Mouse (Mus musculus) splenic B cell, adult 2 months (primary cell): ENCODE measurements around the gene Tjp2.

Source experiments
- DNase-seq: peaks from one replicate; pipeline ENCODE4 v3.0.0-alpha.2; 2011; ENCODE audit warnings: low read depth, low spot score
- H3K27me3 ChIP-seq: 2 replicates; pipeline ENCODE4 v1.6.1; 2012; ENCODE audit warnings: mild to moderate bottlenecking, low read length, moderate library complexity, mixed read lengths; ENCODE audit not compliant: control insufficient read depth, poor library complexity, insufficient read depth, severe bottlenecking
- H3K36me3 ChIP-seq: 2 replicates; pipeline ENCODE4 v1.6.1; 2012; ENCODE audit warnings: mild to moderate bottlenecking, low read length, moderate library complexity, mixed read lengths; ENCODE audit not compliant: control insufficient read depth, poor library complexity, insufficient read depth, severe bottlenecking

Tjp2 gene

DNA sequence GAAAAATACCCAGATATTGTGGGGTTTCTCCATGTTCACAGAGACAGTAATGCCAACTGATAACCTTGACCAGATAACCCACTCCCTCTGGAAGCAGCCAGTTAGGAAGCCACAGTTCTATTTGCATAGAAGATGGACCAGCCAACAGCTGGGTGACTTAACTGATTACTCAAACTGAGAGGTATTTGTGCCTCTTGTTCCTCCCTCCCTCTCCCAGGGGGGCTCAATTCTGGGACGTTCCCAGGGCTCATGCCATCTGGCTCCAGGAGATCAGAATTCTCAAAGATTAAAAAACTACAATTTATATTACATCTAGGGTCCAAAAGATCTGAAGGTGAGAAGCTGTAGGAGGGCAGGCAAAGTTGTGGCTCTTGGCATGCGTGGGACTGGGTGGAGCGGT lies 84.5 kb downstream of the Tjp2 start:
- H3K36me3 ChIP-seq: no peaks in the 10 kb centered on the region
- no peaks in the 10 kb centered on the region for H3K27me3 ChIP-seq
- no peak for DNase-seq

DNA sequence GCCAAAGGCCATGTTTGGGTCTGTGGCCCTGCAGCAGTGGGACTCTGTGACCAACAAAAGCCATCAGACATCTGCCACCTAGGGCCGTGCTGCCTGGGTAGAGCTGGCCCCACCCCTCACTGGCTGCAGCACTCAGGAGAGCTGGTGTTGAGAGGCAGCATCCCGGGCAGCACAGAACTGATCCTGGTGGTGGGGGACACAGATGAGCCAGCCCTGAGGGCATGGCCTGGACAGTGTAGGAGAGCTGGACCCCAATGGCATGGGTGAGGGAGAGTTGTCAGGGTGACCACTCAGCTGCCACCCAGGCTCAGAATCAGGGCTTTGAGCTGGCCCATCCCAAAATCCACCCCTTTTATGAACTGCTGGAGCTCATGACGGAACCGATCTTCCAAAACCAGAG lies 87.4 kb downstream of the Tjp2 start:
- no peak for DNase-seq
- no peaks in the 10 kb centered on the region for H3K36me3 ChIP-seq
- H3K27me3 ChIP-seq: no peaks in the 10 kb centered on the region

- Histone ChIP-seq H3K36me3 (no peaks in the 10 kb centered on the region), H3K27me3 (no peaks in the 10 kb centered on the region)
- DNase-seq: no peak
Observed at GRCm38 (mm10) chr19:24134991-24135390, 89.8 kb downstream of the Tjp2 start.

GRCm38 (mm10) chr19:24134144-24134911 lies 90.5 kb downstream of the Tjp2 start:
- no peaks in the 10 kb centered on the region for H3K36me3 ChIP-seq
- no peak for DNase-seq
- no peaks in the 10 kb centered on the region for H3K27me3 ChIP-seq

DNA sequence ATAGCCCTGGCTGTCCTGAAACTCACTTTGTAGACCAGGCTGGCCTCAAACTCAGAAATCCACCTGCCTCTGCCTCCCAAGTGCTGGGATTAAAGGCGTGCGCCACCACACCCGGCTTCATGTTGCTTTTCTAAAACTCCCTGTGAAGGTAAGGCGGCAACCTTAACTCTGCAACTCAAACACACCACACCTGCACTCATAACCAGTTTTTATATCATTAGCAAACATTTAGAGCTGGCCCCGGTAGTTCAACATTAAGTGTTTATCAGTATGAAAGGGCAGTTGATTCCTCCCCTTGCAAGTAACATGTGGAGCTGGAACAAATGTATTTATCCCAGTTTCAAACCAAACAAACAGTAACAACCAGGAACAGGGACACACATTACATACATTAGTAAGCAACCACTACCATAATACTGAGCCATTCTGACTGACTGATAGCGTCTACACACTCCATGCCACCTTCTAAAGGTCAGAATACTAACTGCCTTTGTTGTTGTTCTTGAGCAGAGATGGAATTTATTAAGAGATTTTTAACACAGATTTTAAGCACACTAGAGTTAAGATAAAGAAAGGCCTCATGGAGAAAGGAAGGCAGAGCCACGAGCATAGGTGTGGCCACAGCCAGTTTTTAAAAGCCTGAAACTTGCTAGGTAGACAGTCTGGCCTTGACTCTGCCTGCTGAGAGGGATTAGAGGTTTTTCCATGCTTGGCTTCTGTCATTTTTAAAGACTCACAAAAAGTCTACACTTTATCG lies 101.1 kb downstream of the Tjp2 start:
- no peak for DNase-seq
- no peaks in the 10 kb centered on the region for H3K27me3 ChIP-seq
- no peaks in the 10 kb centered on the region for H3K36me3 ChIP-seq

- DNase-seq: no peak
- Histone ChIP-seq H3K36me3 (no peaks in the 10 kb centered on the region), H3K27me3 (no peaks in the 10 kb centered on the region)
Observed at GRCm38 (mm10) chr19:24123087-24123486, 101.7 kb downstream of the Tjp2 start.

DNA sequence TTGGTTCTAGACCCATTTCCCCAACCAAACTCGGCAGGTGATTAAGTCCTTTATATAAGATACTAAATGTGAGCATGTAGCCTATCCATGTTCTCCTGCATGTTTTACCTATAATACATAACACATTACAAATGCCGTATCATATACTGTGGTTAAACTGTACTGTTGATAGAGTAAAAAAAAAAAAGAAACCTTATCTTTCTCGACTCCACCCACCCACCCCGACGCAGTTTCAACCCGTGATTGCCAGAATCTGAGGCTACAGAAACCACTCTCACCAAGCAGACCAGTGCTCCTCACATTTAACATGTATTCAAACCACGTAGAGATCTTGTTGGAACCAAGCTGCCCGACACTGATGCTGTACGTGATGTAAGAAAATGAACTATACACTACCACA lies 102.2 kb downstream of the Tjp2 start:
- DNase-seq: no peak
- H3K36me3 ChIP-seq: no peaks in the 10 kb centered on the region
- no peaks in the 10 kb centered on the region for H3K27me3 ChIP-seq

- no peaks in the 10 kb centered on the region for H3K27me3 ChIP-seq
- DNase-seq: no peak
Observed at GRCm38 (mm10) chr19:24120811-24121210, 104.0 kb downstream of the Tjp2 start.

GRCm38 (mm10) chr19:24118775-24119174 lies 106.1 kb downstream of the Tjp2 start:
- Histone ChIP-seq H3K36me3 (no peaks in the 10 kb centered on the region), H3K27me3 (no peaks in the 10 kb centered on the region)
- DNase-seq: no peak

More at GRCm38 (mm10) chr19:24120811-24121210, 104.0 kb downstream of the Tjp2 start:
- no peaks in the 10 kb centered on the region for H3K36me3 ChIP-seq

DNA sequence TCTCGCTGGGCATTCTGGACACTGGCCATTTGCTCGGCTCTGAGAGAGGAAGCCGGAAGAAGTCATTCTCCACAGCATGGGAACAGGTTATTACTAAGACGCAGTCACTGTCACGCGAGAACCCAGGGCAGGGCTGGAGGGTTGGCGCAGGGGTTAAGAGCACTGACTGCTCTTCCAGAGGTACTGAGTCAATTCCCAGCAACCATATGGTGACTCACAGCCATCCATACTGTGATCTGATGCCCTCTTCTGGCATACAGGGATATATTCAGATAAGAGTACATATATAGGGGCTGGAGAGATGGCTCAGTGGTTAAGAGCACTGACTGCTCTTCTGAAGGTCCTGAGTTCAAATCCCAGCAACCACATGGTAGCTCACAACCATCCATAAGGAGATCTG lies 113.2 kb downstream of the Tjp2 start:
- peaks cover 2% of the 10 kb centered on the region; the same call in 1 of the 2 replicates for H3K36me3 ChIP-seq
- H3K27me3 ChIP-seq: no peaks in the 10 kb centered on the region
- no peak for DNase-seq

GRCm38 (mm10) chr19:24107707-24108106 lies 117.1 kb downstream of the Tjp2 start:
- Histone ChIP-seq H3K36me3 (peaks cover 2% of the 10 kb centered on the region; the same call in 1 of the 2 replicates), H3K27me3 (no peaks in the 10 kb centered on the region)
- no peak for DNase-seq

DNA sequence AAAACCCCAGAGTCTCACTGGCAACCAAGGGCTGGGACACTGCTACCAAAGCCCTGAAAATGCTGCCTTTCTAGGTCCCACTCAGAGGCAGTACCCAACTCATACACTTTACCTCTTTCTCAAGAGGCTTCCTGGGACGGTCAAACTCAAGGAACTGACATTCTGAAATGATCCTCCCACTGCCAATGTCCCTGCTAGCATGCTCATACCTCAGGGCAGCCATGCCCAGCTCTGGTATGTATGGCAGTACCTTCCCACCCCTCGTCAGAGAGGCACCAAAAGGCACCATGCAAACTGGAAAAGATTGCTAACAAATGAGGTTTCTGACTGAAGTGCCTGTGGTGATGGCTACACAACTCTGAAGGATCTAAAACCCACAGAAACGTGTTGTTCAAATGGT lies 121.0 kb downstream of the Tjp2 start:
- no peaks in the 10 kb centered on the region for H3K27me3 ChIP-seq
- H3K36me3 ChIP-seq: no peaks in the 10 kb centered on the region
- DNase-seq: no peak

GRCm38 (mm10) chr19:24102562-24103126 lies 122.2 kb downstream of the Tjp2 start:
- no peak for DNase-seq
- H3K36me3 ChIP-seq: no peaks in the 10 kb centered on the region

DNA sequence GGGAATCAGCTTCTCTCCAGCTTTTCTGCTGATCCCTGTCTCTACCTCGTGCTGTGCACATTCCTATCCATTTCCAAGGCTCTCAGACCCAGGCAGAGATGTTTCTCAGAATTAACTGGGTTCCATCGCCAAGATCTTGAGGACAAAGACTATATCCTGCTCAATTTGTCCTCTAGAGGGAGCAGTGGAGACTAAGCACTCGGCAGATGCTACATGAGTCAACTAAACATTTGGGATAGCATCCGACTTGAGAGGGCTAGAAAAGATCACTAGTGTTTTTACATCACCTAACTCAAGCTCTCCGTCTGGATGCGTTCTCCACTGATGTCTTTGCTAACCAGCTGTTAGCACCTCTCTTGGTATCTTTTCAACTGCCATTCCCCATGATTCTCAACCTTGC lies 123.6 kb downstream of the Tjp2 start:
- Histone ChIP-seq H3K27me3 (no peaks in the 10 kb centered on the region), H3K36me3 (no peaks in the 10 kb centered on the region)
- peak; percentile 5 for DNase-seq

More at GRCm38 (mm10) chr19:24102562-24103126, 122.2 kb downstream of the Tjp2 start:
- no peaks in the 10 kb centered on the region for H3K27me3 ChIP-seq

- no peak for DNase-seq
- Histone ChIP-seq H3K27me3 (no peaks in the 10 kb centered on the region), H3K36me3 (no peaks in the 10 kb centered on the region)
Observed at GRCm38 (mm10) chr19:24098691-24099090, 126.1 kb downstream of the Tjp2 start.
